Mouse (Mus musculus): ENCODE measurements around the gene Basp1.

GRCm38 (mm10) chr15:25443140-25443790 lies 29.7 kb upstream of the Basp1 start:
- TF ChIP-seq CTCF (IDR thresholded peaks at IDR 0.05; ENCODE audit: low read depth) (no peak), EP300 (IDR thresholded peaks at IDR 0.05; ENCODE audit: low read depth) (no peak)

Measured in liver, embryonic 14.5 days (tissue).